Mouse (Mus musculus) CD8-positive naive resting alpha-beta T cell, adult 2 months (primary cell): ENCODE data around the gene Xylt1.

Source experiments
- DNase-seq, 2 experiments: peaks; one replicate each; pipeline ENCODE4 v3.0.0; 2022; ENCODE audit warnings: low read depth in 2 of 2, low spot score in 2 of 2

Gene Xylt1

DNA sequence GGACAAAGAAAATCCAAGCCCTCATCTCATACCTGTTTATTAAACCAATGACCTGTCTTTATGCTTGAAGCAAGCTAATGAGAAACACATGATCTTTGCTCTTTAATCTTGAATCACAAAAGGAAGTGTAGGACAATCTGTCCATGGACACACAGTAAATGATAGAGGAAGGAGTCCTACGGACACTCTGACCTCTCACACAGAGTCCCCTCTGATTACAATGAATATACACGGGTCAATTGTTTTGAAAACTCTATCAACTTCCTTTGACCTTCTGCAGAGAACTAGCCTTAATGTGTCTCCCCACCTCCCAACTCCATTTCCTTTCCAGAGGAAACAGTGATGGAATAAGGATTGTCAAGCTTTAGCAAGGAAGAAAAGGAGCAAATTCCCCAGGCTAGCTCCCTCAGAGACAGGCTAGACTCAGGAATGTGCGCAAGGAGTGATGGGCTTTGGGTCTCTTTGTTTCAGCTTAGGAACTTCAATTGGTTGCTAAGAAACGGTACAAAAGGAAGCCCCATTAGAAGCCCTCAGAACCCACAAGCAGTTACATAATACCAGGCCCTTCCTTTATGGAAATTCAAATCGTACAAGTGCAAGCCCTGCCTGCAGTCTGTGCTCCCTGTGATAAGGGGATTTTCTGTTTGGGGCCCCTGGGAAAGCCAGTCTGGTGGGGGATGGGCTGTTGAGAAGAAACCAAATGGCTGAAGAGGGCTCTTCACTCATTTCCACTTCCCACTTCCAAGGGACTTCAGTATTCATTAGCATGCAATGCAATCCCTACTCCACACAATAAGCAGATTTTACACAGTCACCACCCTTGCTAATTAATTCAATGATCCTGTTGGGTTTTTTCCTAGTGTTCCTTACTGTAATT is 305.6 kb downstream of the Xylt1 start:
- no peak for DNase-seq

DNA sequence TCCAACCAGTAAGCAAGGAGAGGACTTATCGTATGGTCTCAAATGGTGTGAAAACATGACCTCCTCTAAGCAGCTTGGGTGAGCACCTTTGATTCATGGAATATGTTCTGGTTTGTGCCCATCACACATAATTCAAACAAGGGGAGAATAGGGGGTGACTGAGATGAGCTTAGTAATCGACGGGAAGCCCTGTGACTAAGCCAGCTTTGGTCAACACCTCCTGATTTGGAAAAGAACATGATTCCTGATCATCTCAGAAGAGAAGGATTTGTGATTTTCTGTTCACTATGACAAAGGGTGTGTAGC is 306.2 kb downstream of the Xylt1 start:
- no peak for DNase-seq

DNA sequence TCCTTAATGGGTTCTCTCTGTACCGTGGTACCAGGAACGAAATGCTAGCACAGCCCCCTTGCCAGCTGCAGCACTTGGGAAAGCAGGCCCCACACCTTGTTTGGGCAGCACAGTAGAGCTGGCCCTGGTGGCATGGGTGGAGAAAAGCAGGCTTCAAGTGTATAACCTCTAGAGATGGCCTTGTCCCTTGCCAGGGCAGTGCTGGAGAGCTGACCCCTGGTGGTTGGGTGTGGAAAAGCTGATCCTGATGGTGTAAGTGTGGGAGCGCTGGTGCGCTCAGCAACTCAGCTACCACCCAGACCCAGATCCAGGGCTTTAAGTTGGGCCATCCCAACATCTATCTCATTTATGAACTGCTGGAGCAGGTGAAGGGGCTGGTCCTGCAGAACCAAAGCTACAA is 314.8 kb downstream of the Xylt1 start:
- DNase-seq: no peak

DNA sequence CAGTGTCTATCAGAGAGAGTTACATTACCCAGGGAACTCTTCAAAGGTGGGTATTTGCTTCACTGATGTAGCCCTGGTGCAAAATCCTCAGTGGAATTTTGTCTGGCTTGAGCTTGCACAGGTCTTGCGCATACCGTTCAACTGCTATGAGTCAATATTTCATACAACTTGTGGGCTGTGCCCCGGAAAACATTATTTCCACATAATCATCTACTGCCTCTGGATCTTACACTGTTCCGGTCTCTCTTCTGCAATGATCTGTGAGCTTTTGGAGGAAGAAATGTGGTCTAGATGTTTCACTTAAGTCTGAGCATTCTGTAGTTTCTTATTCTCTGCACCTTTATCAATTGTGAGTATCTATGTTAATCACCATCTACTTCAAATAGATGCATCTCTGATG is 316.9 kb downstream of the Xylt1 start:
- no peak for DNase-seq

- DNase-seq: no peak
Observed at GRCm38 (mm10) chr7:117698551-117699114, 317.9 kb downstream of the Xylt1 start.

GRCm38 (mm10) chr7:117699343-117699985 is 318.7 kb downstream of the Xylt1 start:
- DNase-seq: no peak

- no peak for DNase-seq
Observed at GRCm38 (mm10) chr7:117700066-117700465, 319.3 kb downstream of the Xylt1 start.

DNA sequence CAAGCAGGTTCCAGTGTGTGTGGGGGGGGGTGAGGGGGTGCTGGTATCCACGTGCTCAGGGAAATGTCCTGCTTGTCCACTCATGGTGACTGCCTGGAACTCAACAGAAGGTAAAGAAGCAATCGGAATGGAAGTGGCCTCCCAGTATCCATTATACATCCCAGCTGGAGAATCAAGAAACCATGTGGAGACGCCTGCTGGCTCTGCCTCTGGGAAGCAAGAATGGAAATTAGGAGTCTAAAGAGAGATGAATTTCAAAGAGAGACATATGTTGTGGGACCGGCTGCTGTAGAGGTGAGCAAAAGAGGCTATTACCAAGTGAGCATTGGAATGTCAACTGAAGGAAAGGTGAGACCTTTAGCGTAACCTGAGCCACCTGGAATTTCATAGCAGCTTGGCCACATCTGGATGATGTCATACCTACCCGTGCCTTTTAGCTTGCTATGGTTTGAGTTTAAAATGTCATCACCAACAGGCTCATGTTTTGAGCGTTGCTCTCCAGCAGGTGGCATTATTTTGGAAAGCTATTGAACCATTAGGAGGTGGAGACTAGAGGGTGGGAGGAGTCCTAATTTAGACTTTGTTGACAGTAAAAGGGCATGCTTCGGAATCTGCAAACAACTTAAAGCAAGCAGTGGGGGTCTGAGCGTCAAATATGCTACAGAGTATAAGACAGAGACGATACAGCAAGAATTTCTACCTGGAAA is 329.3 kb downstream of the Xylt1 start:
- no peak for DNase-seq

GRCm38 (mm10) chr7:117716876-117717408 is 336.2 kb downstream of the Xylt1 start:
- no peak for DNase-seq

GRCm38 (mm10) chr7:117720426-117720825 is 339.6 kb downstream of the Xylt1 start:
- DNase-seq: no peak
